Mouse (Mus musculus) gastrocnemius, postnatal 25 days (tissue): ENCODE measurements around the gene Nr1h3. TPM values are rescaled to one million over a fixed set of nuclear protein-coding genes. Genes with fewer than 3 reads are reported as not detected.

Source experiments
- DNase-seq: peaks from one replicate; pipeline ENCODE4 v3.0.0; 2022
- total RNA-seq, 2 experiments: library from RNA; stranded (reverse); gene quantifications; 1 replicate in 1 of 2; 2 replicates in 1 of 2; pipeline ENCODE4 v1.2.3; 2021

The Nr1h3 gene
- total RNA-seq, 2 experiments from 2014 or later = 15.6 to 16.7 TPM

DNA sequence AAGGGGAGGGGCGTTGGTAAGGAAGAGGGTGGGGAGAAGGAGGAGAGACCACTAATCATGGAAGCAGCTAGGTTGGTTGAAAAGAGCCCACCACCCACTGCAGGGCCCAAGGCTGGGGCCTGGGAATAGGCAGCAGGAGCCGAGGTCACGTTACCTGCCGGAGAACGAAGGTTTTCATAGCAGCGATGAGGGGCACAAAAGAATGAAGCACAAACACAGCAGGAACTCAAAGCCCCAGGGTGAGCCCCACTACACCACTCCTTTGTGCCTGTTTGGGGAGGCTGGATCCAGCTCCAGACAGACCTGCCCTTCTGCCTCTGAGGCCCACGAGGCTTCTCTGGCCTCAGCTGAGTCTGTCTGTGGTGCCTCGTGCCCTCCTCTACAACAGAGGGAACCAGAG lies 62.9 kb downstream of the Nr1h3 start:
- DNase-seq = no peak

DNA sequence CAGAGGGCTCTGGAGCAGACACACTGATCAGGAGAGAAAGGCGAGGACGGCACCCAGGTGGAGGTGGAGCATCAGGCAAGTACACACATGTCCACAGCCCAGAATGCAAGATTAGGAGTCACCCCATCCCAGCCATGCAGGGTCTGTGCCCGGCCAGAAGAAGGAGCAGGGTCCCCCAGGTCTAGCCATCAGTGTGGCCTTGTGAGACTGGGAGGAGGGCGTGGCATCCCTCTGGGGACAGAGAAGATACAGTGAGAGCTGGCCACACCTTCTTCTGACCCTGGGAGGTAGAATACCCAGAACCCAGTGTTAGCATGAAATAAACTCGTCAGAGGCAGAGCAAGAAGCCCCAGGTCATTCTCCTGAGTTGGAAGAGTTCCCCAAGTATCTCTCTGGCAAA lies 63.3 kb downstream of the Nr1h3 start:
- DNase-seq = no peak

GRCm38 (mm10) chr2:91137481-91137880 lies 65.2 kb downstream of the Nr1h3 start:
- no peak for DNase-seq

GRCm38 (mm10) chr2:91136513-91137412 lies 65.9 kb downstream of the Nr1h3 start:
- DNase-seq = no peak

Other genes with a start within 250 kb of the Nr1h3 start
- gene Rapsn, start 167.2 kb downstream of the Nr1h3 start, total RNA-seq = 10 to 100 TPM; 23.1 to 26.0 TPM
- 100 to 1,000 TPM; 223 to 225 TPM for gene Psmc3, start 148.8 kb downstream of the Nr1h3 start, total RNA-seq
- 10 to 100 TPM; 21.8 to 22.5 TPM for gene Slc39a13, start 132.4 kb downstream of the Nr1h3 start, total RNA-seq
- 1 to 10 TPM in 1 of 2 experiments, under 1 TPM in 1; 0.95 to 1.6 TPM for gene Spi1, start 120.4 kb downstream of the Nr1h3 start, total RNA-seq
- not detected for gene Mybpc3, start 84.7 kb downstream of the Nr1h3 start, total RNA-seq
- 1 to 10 TPM; 3.6 to 3.9 TPM for gene Madd, start 19.0 kb downstream of the Nr1h3 start, total RNA-seq
- gene Acp2, start 51 bp upstream of the Nr1h3 start, total RNA-seq = 10 to 100 TPM; 11.7 to 12.6 TPM
- gene Ddb2, start 34.1 kb upstream of the Nr1h3 start, total RNA-seq = 1 to 10 TPM; 2.2 to 2.6 TPM
- gene Pacsin3, start 53.1 kb upstream of the Nr1h3 start, total RNA-seq = 100 to 1,000 TPM; 265 to 364 TPM
- gene Arfgap2, start 62.1 kb upstream of the Nr1h3 start, total RNA-seq = 100 to 1,000 TPM; 100 to 119 TPM
- gene 1110051M20Rik, start 241.9 kb upstream of the Nr1h3 start, total RNA-seq = 10 to 100 TPM; 12.6 to 13.6 TPM